Mouse (Mus musculus): Measurements from ENCODE around the gene Aaas.

Aaas gene

GRCm38 (mm10) chr15:102350138-102350941 lies at the start of gene Aaas:
Gene Aaas, minus strand, starts transcription at chr15:102350771.
- peak; percentile 95 for DNase-seq (ENCODE audit: low spot score)

- DNase-seq (ENCODE audit: low spot score) = peak; percentile 90
Observed at GRCm38 (mm10) chr15:102399229-102400221, 49.0 kb upstream of the Aaas start.

GRCm38 (mm10) chr15:102398629-102399028 lies 48.1 kb upstream of the Aaas start:
- DNase-seq (ENCODE audit: low spot score) = no peak

- DNase-seq (ENCODE audit: low spot score) = no peak
Observed at GRCm38 (mm10) chr15:102395061-102395460, 44.5 kb upstream of the Aaas start.

- DNase-seq (ENCODE audit: low spot score) = no peak
Observed at GRCm38 (mm10) chr15:102393584-102394014, 43.0 kb upstream of the Aaas start.

- no peak for DNase-seq (ENCODE audit: low spot score)
Observed at GRCm38 (mm10) chr15:102392520-102392919, 41.9 kb upstream of the Aaas start.

- no peak for DNase-seq (ENCODE audit: low spot score)
Observed at GRCm38 (mm10) chr15:102388942-102389341, 38.4 kb upstream of the Aaas start.

- no peak for DNase-seq (ENCODE audit: low spot score)
Observed at GRCm38 (mm10) chr15:102386640-102387039, 36.1 kb upstream of the Aaas start.

- DNase-seq (ENCODE audit: low spot score) = no peak
Observed at GRCm38 (mm10) chr15:102383671-102384070, 33.1 kb upstream of the Aaas start.

- peak; percentile 82 for DNase-seq (ENCODE audit: low spot score)
Observed at GRCm38 (mm10) chr15:102381575-102381974, 31.0 kb upstream of the Aaas start.

GRCm38 (mm10) chr15:102377810-102378262 lies 27.3 kb upstream of the Aaas start:
- DNase-seq (ENCODE audit: low spot score) = no peak

- DNase-seq (ENCODE audit: low spot score) = peak; percentile 87
Observed at GRCm38 (mm10) chr15:102377163-102377543, 26.6 kb upstream of the Aaas start.

- DNase-seq (ENCODE audit: low spot score) = peak; percentile 67
Observed at GRCm38 (mm10) chr15:102376453-102377162, 26.0 kb upstream of the Aaas start.

GRCm38 (mm10) chr15:102370727-102371126 lies 20.2 kb upstream of the Aaas start:
- DNase-seq (ENCODE audit: low spot score) = no peak

GRCm38 (mm10) chr15:102369972-102370371 lies 19.4 kb upstream of the Aaas start:
- no peak for DNase-seq (ENCODE audit: low spot score)

- no peak for DNase-seq (ENCODE audit: low spot score)
Observed at GRCm38 (mm10) chr15:102366733-102367344, 16.3 kb upstream of the Aaas start, which contains the start of gene Sp7. Gene Sp7, minus strand, starts transcription at chr15:102367182.

- no peak for DNase-seq (ENCODE audit: low spot score)
Observed at GRCm38 (mm10) chr15:102366238-102366637, 15.7 kb upstream of the Aaas start.

GRCm38 (mm10) chr15:102364678-102365077 lies 14.1 kb upstream of the Aaas start:
- DNase-seq (ENCODE audit: low spot score) = no peak

GRCm38 (mm10) chr15:102362648-102363047 lies 12.1 kb upstream of the Aaas start:
- no peak for DNase-seq (ENCODE audit: low spot score)

- DNase-seq (ENCODE audit: low spot score) = no peak
Observed at GRCm38 (mm10) chr15:102358834-102359233, 8.3 kb upstream of the Aaas start.

- no peak for DNase-seq (ENCODE audit: low spot score)
Observed at GRCm38 (mm10) chr15:102358126-102358525, 7.6 kb upstream of the Aaas start.
